Mouse (Mus musculus) midbrain, embryonic 15.5 days (tissue): ENCODE measurements around the gene Ncf4. TPM values are rescaled to one million over a fixed set of nuclear protein-coding genes. Genes with fewer than 3 reads are reported as not detected.

ENCODE experiments used
- ATAC-seq: fragments of 200-750 bp; cut with Nextera tagmentation; replicated peaks from 2 replicates; pipeline ENCODE4 v1.8.0; 2017; ENCODE audit warnings: moderate TSS enrichment
- H3K27ac ChIP-seq: fragments of 300-500 bp; sonication (generic); 2 replicates; pipeline ENCODE4 v1.5.1; 2015; ENCODE audit warnings: mild to moderate bottlenecking, inconsistent platforms
- H3K27me3 ChIP-seq: fragments of 300-500 bp; sonication (generic); replicated peaks from 2 replicates; pipeline ENCODE4 v1.6.1; 2015; ENCODE audit warnings: inconsistent platforms
- H3K36me3 ChIP-seq: fragments of 300-500 bp; sonication (generic); replicated peaks from 2 replicates; pipeline ENCODE4 v1.6.1; 2015; ENCODE audit warnings: inconsistent platforms
- H3K4me1 ChIP-seq: fragments of 300-500 bp; sonication (generic); 2 replicates; pipeline ENCODE4 v1.6.1; 2015; ENCODE audit warnings: inconsistent platforms
- H3K4me2 ChIP-seq: fragments of 300-500 bp; sonication (generic); 2 replicates; pipeline ENCODE4 v1.6.1; 2015; ENCODE audit warnings: inconsistent platforms, mild to moderate bottlenecking, moderate library complexity
- H3K4me3 ChIP-seq: fragments of 300-500 bp; sonication (generic); 2 replicates; pipeline ENCODE4 v1.5.1; 2015; ENCODE audit warnings: mild to moderate bottlenecking, inconsistent platforms
- H3K9ac ChIP-seq: fragments of 300-500 bp; sonication (generic); 2 replicates; pipeline ENCODE4 v1.6.1; 2015; ENCODE audit warnings: mild to moderate bottlenecking, inconsistent platforms
- H3K9me3 ChIP-seq: fragments of 300-500 bp; sonication (generic); 2 replicates; pipeline ENCODE4 v1.6.1; 2016; ENCODE audit warnings: inconsistent platforms
- WGBS: fragments of 180-500 bp; shearing (Covaris S2); methylation state at CpG from one replicate; pipeline ENCODE4 v1.1.7; 2015; ENCODE audit warnings: mixed read lengths; 5-methylcytosine and 5-hydroxymethylcytosine counted together
- microRNA-seq: library from miRNA; unstranded; fragments of <30 nt; microRNA quantifications from one replicate; pipeline ENCODE4, GENCODE M21; 2016
- polyA plus RNA-seq: library from polyadenylated mRNA; unstranded; fragments of >200 nt; fragmentation: Nextera tagmentation; extraction: Ambion mirVana; gene quantifications from 2 replicates; pipeline ENCODE4 v1.2.1, GENCODE M21; 2015

The Ncf4 gene
- polyA plus RNA-seq, 1 experiment from 2014 or later, result 1.5 TPM

DNA sequence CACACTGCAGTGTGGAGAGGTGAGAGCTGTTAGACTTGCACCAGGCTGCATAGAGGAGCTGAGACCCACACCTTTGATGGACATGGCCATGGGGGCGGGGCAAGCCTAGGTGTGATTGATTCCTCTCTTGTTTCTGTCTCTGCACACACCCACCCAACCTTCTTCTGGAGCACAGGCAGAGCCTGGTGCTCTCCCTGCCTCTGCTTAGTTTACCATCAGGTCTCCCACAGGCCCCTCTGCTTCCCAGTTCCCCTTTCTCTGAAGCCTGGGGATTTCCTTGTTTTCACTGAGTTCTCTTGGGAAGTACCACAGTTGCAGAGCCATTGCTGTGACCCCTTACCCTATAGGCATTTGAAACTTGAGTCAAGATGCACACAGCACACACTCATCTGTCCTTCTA is 54.0 kb downstream of the Ncf4 start:
- Histone ChIP-seq H3K27me3 (no peaks in the 10 kb centered on the region), H3K4me1 (no peaks in the 10 kb centered on the region), H3K9me3 (no peaks in the 10 kb centered on the region), H3K4me3 (no peak overlapping the region), H3K36me3 (no peaks in the 10 kb centered on the region), H3K4me2 (no peak overlapping the region), H3K27ac (no peak overlapping the region), H3K9ac (no peak overlapping the region)
- WGBS, result 63% methylated on average over 1 of the region's 1 CpGs
- no peak for ATAC-seq

DNA sequence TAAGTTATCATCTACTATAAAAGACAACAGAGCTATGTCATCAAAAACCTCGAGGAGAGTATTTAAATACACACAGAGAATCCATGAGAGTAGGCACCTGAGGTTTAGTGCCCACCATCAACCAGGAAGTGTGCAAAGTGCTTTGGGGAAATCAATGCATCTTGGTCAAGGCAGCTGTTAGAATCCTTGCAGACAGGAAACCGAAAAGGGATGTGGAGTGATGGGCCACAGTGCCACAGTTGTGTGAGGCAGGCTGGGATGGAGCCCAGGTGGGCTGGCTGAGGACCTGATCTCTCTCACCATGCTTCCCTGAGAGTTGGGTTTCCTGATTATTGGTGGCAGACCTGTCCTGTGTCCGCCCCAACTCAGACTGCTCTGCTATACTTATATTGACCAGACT is 55.0 kb downstream of the Ncf4 start:
- Histone ChIP-seq H3K4me3 (no peak overlapping the region), H3K9me3 (no peaks in the 10 kb centered on the region), H3K4me1 (no peaks in the 10 kb centered on the region), H3K9ac (no peak overlapping the region), H3K4me2 (no peak overlapping the region), H3K27me3 (no peaks in the 10 kb centered on the region), H3K36me3 (no peaks in the 10 kb centered on the region), H3K27ac (no peak overlapping the region)
- 76% methylated on average over 3 of the region's 3 CpGs for WGBS
- ATAC-seq, result no peak

DNA sequence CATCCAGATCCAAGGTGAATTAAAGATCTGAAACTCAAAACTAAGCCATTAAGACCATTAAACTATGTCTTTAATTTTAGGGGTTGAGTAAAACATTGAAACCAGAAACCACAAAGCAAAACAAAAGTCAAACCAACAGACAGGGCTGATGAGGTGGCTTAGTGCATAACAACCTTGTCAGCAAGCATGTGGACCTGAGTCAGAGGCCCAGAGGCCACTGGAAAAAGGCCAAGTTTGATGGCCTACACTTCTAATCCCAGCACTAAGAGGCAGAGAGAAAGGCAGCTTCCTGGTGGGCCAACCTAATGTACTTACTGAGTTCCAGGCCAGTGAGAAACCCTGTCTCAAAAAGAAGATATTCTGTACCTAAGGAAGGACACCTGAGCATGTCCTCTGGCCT is 56.2 kb downstream of the Ncf4 start:
- Histone ChIP-seq H3K36me3 (no peaks in the 10 kb centered on the region), H3K9ac (no peak overlapping the region), H3K4me3 (no peak overlapping the region), H3K9me3 (no peaks in the 10 kb centered on the region), H3K4me1 (no peaks in the 10 kb centered on the region), H3K27me3 (no peaks in the 10 kb centered on the region), H3K27ac (no peak overlapping the region), H3K4me2 (no peak overlapping the region)
- no peak for ATAC-seq

DNA sequence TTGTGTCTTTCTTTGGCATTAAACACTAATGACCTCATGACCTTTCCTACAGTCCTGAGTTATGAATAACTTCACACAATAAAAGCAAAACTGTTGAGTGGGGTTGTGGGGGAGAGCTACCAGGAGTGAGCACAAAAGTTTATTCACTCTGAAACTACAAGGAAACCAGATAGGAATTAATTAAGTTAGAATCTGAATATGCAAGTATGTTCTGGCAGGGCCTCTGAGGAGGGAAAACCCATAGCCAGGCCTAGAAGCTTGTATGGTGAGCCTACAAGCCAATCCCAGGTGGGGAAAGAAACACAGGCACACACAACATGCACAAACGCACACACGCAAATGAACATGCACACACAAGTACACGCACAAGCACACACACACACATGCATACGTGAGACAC is 58.1 kb downstream of the Ncf4 start:
- no peaks in the 10 kb centered on the region for H3K9me3 ChIP-seq
- WGBS, result 94% methylated on average over 4 of the region's 4 CpGs
- no peak for ATAC-seq
- no peak overlapping the region for H3K27ac ChIP-seq
- no peak overlapping the region for H3K9ac ChIP-seq
- H3K4me3 ChIP-seq, result no peak overlapping the region
- H3K36me3 ChIP-seq, result no peaks in the 10 kb centered on the region
- no peaks in the 10 kb centered on the region for H3K4me1 ChIP-seq
- H3K27me3 ChIP-seq, result no peaks in the 10 kb centered on the region
- no peak overlapping the region for H3K4me2 ChIP-seq

DNA sequence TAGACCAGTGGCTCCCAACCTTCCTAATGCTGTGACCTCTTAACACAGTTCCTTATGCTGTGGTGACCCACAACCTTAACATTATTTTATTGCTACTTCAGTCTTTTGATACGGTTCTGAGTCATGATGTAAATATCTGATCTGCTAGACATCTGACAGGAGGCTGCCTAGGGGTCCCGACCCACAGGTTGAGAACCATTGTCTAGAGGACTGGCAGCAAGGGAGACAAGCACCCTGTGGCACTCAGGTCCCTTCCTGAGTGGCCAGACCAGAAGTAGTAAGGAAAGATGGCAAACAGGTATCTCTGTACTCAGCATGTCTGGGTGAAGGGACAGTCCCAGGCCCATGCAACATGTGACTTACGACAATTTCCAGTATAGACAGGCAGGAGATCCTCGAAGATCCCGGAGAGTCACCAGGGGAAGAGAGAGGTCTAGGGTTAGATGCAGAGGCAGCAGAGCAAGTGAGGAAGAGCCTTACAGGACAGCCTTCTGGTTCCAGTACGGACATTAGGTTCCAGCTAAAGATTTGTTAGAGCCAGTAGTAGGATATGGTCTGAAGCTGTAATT is 59.1 kb downstream of the Ncf4 start:
- H3K4me3 ChIP-seq, result no peak overlapping the region
- no peaks in the 10 kb centered on the region for H3K9me3 ChIP-seq
- H3K9ac ChIP-seq, result no peak overlapping the region
- ATAC-seq, result no peak
- H3K36me3 ChIP-seq, result no peaks in the 10 kb centered on the region
- no peak overlapping the region for H3K4me2 ChIP-seq
- 88% methylated on average over 6 of the region's 6 CpGs for WGBS
- H3K27me3 ChIP-seq, result no peaks in the 10 kb centered on the region
- no peak overlapping the region for H3K27ac ChIP-seq
- H3K4me1 ChIP-seq, result no peaks in the 10 kb centered on the region

DNA sequence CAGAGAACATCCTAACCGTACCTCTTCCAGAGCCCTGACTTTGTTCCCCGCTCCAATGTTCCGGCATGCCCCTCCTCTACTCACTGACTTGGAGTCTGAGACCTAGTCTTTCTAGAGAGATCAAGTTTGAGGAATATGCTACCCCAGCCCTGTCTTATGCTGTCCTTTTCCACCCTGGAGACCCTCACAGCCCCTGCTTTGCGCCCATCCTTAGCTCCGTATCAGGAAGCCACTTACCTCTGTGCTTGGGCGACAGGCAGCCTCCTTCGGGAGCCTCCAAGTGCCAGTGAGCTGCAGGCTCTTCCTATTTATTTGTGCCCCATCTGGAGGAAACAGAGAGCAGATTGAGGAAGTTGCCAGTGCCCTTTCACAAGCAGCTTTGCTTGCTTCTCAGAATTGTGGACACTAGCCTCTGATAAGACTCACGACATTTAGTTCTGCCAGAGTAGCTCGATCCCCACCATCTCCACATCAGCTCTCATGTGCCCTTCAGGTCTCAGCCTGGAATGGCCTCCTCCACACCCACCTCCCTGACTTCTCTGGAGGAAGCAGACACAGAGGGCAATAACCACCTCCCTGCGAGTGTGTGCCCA is 60.8 kb downstream of the Ncf4 start, which contains the start of gene Csf2rb2:
Gene Csf2rb2, minus strand, starts transcription at position 381 of the 593 bp plus-strand sequence.
- Histone ChIP-seq H3K27ac (no peak within 1 kb of the TSS), H3K36me3 (no peaks in the 10 kb centered on the region), H3K4me3 (no peak within 1 kb of the TSS), H3K27me3 (no peaks in the 10 kb centered on the region), H3K4me2 (no peak within 1 kb of the TSS), H3K4me1 (no peaks in the 10 kb centered on the region), H3K9me3 (no peaks in the 10 kb centered on the region), H3K9ac (no peak within 1 kb of the TSS)
- ATAC-seq, result no peak
- WGBS, result 85% methylated on average over 10 of the region's 10 CpGs

DNA sequence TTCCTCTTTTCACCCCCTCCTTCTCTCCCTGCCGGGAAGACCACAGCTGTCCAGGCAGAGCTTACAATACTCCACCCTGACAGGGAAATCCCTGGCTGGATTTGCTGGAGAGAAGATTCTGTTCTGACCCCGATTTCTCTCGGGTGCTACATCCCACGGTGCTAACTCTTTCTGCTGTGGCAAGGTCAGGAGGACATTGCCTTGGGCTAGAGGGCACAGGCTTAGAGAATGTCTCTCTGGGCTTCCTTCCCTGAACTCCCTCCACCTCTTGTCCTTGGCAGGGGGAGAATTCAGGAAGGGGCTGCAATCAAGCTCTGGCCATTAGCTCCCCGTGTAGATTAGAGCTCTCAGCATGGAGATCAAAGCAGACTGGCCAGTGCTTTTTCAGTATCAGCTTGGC is 65.3 kb downstream of the Ncf4 start:
- Histone ChIP-seq H3K9me3 (no peaks in the 10 kb centered on the region), H3K4me3 (no peak overlapping the region), H3K4me1 (no peaks in the 10 kb centered on the region), H3K36me3 (no peaks in the 10 kb centered on the region), H3K9ac (no peak overlapping the region), H3K27ac (no peak overlapping the region), H3K4me2 (no peak overlapping the region), H3K27me3 (no peaks in the 10 kb centered on the region)
- no peak for ATAC-seq
- 38% methylated on average over 5 of the region's 5 CpGs for WGBS

DNA sequence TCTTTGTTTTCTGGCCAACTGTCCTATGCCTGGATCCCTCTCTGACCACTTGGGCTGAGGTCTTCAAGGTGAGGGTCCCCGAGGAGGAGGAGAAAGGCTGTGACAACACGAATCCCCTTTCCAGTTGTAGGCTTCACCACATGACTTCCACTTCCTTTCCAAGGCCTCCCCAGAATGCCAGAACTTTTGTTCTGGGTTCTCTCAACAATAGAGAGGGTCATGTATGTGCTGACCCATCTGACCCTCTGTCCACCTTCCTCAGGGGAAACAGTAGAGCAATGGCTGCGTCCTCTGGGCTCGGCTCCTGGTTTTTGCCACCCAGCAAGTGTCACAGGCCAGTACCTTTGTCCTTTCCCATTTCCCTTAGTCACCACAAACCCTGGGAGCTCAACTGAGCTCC is 66.4 kb downstream of the Ncf4 start:
- ATAC-seq, result no peak
- H3K4me3 ChIP-seq, result no peak overlapping the region

More for the DNA sequence above, 66.4 kb downstream of the Ncf4 start:
- Histone ChIP-seq H3K27ac (no peak overlapping the region), H3K4me2 (no peak overlapping the region), H3K27me3 (no peaks in the 10 kb centered on the region), H3K9ac (no peak overlapping the region), H3K36me3 (no peaks in the 10 kb centered on the region), H3K4me1 (no peaks in the 10 kb centered on the region), H3K9me3 (no peaks in the 10 kb centered on the region)
- 77% methylated on average over 4 of the region's 4 CpGs for whole genome bisulfite sequencing

Small RNA genes within 50 kb of the gene (microRNA-seq; reads per million reads assigned to microRNA genes)
- not detected for gene Mir7676-1

Other genes with a start within 250 kb of the Ncf4 start
- 14.4 and 15.3 TPM in 2 replicates for gene Cacng2, start 124.8 kb upstream of the Ncf4 start, polyA plus RNA-seq
- gene Ift27, start 70.7 kb upstream of the Ncf4 start, polyA plus RNA-seq, result 100 and 106 TPM in 2 replicates
- gene Pvalb, start 38.4 kb upstream of the Ncf4 start, polyA plus RNA-seq, result 1.7 and 3.0 TPM in 2 replicates
- gene Csf2rb2, start 60.9 kb downstream of the Ncf4 start, polyA plus RNA-seq, result 0.12 and 0.29 TPM in 2 replicates
- gene Csf2rb, start 81.0 kb downstream of the Ncf4 start, polyA plus RNA-seq, result 0.50 and 0.74 TPM in 2 replicates
- not detected in 2 replicates for gene Tex33, start 151.1 kb downstream of the Ncf4 start, polyA plus RNA-seq
- 11.5 and 15.6 TPM in 2 replicates for gene Tst, start 161.1 kb downstream of the Ncf4 start, polyA plus RNA-seq
- gene Mpst, start 161.6 kb downstream of the Ncf4 start, polyA plus RNA-seq, result 4.3 and 5.3 TPM in 2 replicates
- gene Kctd17, start 183.8 kb downstream of the Ncf4 start, polyA plus RNA-seq, result 162 and 163 TPM in 2 replicates
- gene Tmprss6, start 223.8 kb downstream of the Ncf4 start, polyA plus RNA-seq, result 0.28 and 0.61 TPM in 2 replicates